Mouse (Mus musculus) CD4-positive, CD25-positive, alpha-beta regulatory T cell, adult 2 months (primary cell): ENCODE results near the gene Zfp536.
"Not testable (repeated sequence)": the region's sequence is repeated elsewhere in the genome, so short reads cannot be mapped to it uniquely, and the experiment has no call there.

Experiments
- DNase-seq: peaks from one replicate; pipeline ENCODE4 v3.0.0-alpha.2; 2012; ENCODE audit warnings: low read depth, low spot score

Zfp536 gene

GRCm38 (mm10) chr7:37758886-37759285 is 14.6 kb downstream of the Zfp536 start:
- DNase-seq: no peak

- no peak for DNase-seq
Observed at GRCm38 (mm10) chr7:37753024-37753423, 20.4 kb downstream of the Zfp536 start.

- no peak for DNase-seq
Observed at GRCm38 (mm10) chr7:37746133-37746761, 27.2 kb downstream of the Zfp536 start.

- DNase-seq: no peak
Observed at GRCm38 (mm10) chr7:37743350-37743749, 30.1 kb downstream of the Zfp536 start.

GRCm38 (mm10) chr7:37737191-37737590 is 36.2 kb downstream of the Zfp536 start:
- no peak for DNase-seq

GRCm38 (mm10) chr7:37736413-37736720 is 37.1 kb downstream of the Zfp536 start:
- DNase-seq: no peak

GRCm38 (mm10) chr7:37735707-37736412 is 37.6 kb downstream of the Zfp536 start:
- no peak for DNase-seq

GRCm38 (mm10) chr7:37735101-37735500 is 38.3 kb downstream of the Zfp536 start:
- DNase-seq: no peak

GRCm38 (mm10) chr7:37734576-37734975 is 38.9 kb downstream of the Zfp536 start:
- no peak for DNase-seq

GRCm38 (mm10) chr7:37733996-37734395 is 39.4 kb downstream of the Zfp536 start:
- no peak for DNase-seq

- DNase-seq: no peak
Observed at GRCm38 (mm10) chr7:37732741-37733140, 40.7 kb downstream of the Zfp536 start.

GRCm38 (mm10) chr7:37727746-37728145 is 45.7 kb downstream of the Zfp536 start:
- no peak for DNase-seq

GRCm38 (mm10) chr7:37724002-37724790 is 49.2 kb downstream of the Zfp536 start:
- DNase-seq: no peak

- DNase-seq: no peak
Observed at GRCm38 (mm10) chr7:37723191-37723592, 50.2 kb downstream of the Zfp536 start.

- no peak for DNase-seq
Observed at GRCm38 (mm10) chr7:37721676-37722075, 51.8 kb downstream of the Zfp536 start.

- DNase-seq: no peak
Observed at GRCm38 (mm10) chr7:37718671-37719402, 54.6 kb downstream of the Zfp536 start.

- no peak for DNase-seq
Observed at GRCm38 (mm10) chr7:37717071-37717470, 56.4 kb downstream of the Zfp536 start.

- no peak for DNase-seq
Observed at GRCm38 (mm10) chr7:37716626-37717025, 56.8 kb downstream of the Zfp536 start.

GRCm38 (mm10) chr7:37704464-37704863 is 69.0 kb downstream of the Zfp536 start:
- DNase-seq: no peak

GRCm38 (mm10) chr7:37697378-37697777 is 76.1 kb downstream of the Zfp536 start:
- not testable (repeated sequence) for DNase-seq

GRCm38 (mm10) chr7:37695066-37695465 is 78.4 kb downstream of the Zfp536 start:
- no peak for DNase-seq

- no peak for DNase-seq
Observed at GRCm38 (mm10) chr7:37690606-37691005, 82.8 kb downstream of the Zfp536 start.
